In the genomic region with DNA sequence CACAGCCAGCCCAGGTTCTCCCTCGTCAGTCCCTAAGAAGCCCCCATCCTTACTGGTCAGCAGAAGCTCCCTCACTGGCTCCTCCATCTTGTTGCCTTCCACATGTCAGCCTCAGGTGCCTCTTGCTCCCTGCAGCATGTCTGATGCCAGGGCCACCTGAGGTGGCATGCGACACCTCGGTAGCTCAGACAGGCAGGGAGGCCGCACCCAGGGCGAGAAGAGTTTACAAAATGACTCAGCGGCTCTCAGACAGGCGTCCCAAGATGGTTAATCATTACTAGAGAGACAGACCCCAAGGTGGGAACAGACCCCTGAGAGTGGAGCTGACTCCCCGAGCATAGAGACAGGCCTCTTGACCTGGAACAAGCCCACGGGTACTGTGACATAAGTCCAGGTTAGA, we compare ENCODE assay signal across 9 mouse cellular contexts. TPM values are rescaled to one million over a fixed set of nuclear protein-coding genes. Genes with fewer than 3 reads are reported as not detected.
DNase-seq lines count a peak whose midpoint lies in the region; ATAC-seq lines count a peak whose summit lies in the region.
"Had no signal": no experiment of that assay in that cellular context is flagged by ENCODE, and none has a peak within 500 bp of the region (broad histone marks: within the 10 kb centered on the region; RNA-seq: fewer than 3 reads in every experiment).

Gene Ano1 (minus strand): TSS at position 142 of the 400 bp plus-strand sequence.

- H3K9ac ChIP-seq in kidney, embryonic 14.5 days (ENCODE audit: low read depth, low read length): no peak within 1 kb of the TSS

- H3K4me3 ChIP-seq in kidney, embryonic 14.5 days (ENCODE audit: low read length): no peak within 1 kb of the TSS
- H3K4me3 ChIP-seq in heart, embryonic 10.5 days: no peak within 1 kb of the TSS

- no peaks in the 10 kb centered on the region for H3K36me3 ChIP-seq in kidney, embryonic 14.5 days (ENCODE audit: control insufficient read depth, insufficient read depth, low read length)
- H3K36me3 ChIP-seq in heart, embryonic 10.5 days: no peaks in the 10 kb centered on the region

- WGBS in kidney, embryonic 14.5 days: 51% methylated on average over 9 of the region's 9 CpGs
- WGBS in heart, embryonic 10.5 days: 73% methylated on average over 9 of the region's 9 CpGs

- ATAC-seq in kidney, embryonic 14.5 days (ENCODE audit: low FRiP score, low TSS enrichment): no peak
- no peak for ATAC-seq in CD4-positive, CD25-positive, alpha-beta regulatory T cell, adult 4 months
- ATAC-seq: inflammation-experienced regulatory T-cells, adult 6 months had no signal

- H3K9me3 ChIP-seq in kidney, embryonic 14.5 days (ENCODE audit: control insufficient read depth, low read length): no peaks in the 10 kb centered on the region
- H3K9me3 ChIP-seq in heart, embryonic 10.5 days: no peaks in the 10 kb centered on the region

- H3K4me2 ChIP-seq in kidney, embryonic 14.5 days (replicated peaks; ENCODE audit: low read depth, low read length): no peak within 1 kb of the TSS

- no peaks in the 10 kb centered on the region; the same call in 1 of the 2 replicates for H3K27me3 ChIP-seq in kidney, embryonic 14.5 days (ENCODE audit: control insufficient read depth, insufficient read depth, low read length)
- peaks cover 26% of the 10 kb centered on the region for H3K27me3 ChIP-seq in heart, embryonic 10.5 days (ENCODE audit: insufficient read depth, poor library complexity, severe bottlenecking)

- no peak for DNase-seq in kidney, postnatal 14 days
- DNase-seq in adrenal gland, postnatal 36 days: no peak
- DNase-seq in heart, embryonic 10.5 days (ENCODE audit: low spot score): no peak
- DNase-seq in lung, postnatal 4 days: peak; percentile 38 to 73
- DNase-seq in neural tube, embryonic 10.5 days (ENCODE audit: extremely low spot score, low spot score): no peak
- DNase-seq in layer of hippocampus, adult 8-10 months (ENCODE audit: low spot score in 2 of 2): no peak

- H3K4me1 ChIP-seq in kidney, embryonic 14.5 days (ENCODE audit: control insufficient read depth, insufficient read depth, low read length): 0 out of 2 replicates have a peak, but pooled peaks cover 5% of the 10 kb centered on the region
- peaks cover 30% of the 10 kb centered on the region for H3K4me1 ChIP-seq in heart, embryonic 10.5 days

- no peak within 1 kb of the TSS for H3K27ac ChIP-seq in kidney, embryonic 14.5 days (ENCODE audit: low read depth, low read length)
- H3K27ac ChIP-seq in heart, embryonic 10.5 days: 0 out of 2 replicates have a peak within 1 kb of the TSS, but pooled peaks have one; percentile 30

RNA-seq across cellular contexts. Expression of gene Ano1, which starts in this region (rescaled TPM):
- polyA plus RNA-seq in kidney, embryonic 14.5 days (2014; fragmentation: Nextera tagmentation; extraction: Ambion mirVana): 24.7 and 48.8 TPM in 2 replicates
- 10 to 100 TPM; 20.9 to 25.4 TPM for total RNA-seq in adrenal gland, postnatal 36 days (2021)
- polyA plus RNA-seq in heart, embryonic 10.5 days (2016; fragmentation: Nextera tagmentation; extraction: Ambion mirVana): 18.1 and 18.3 TPM in 2 replicates
- 1 to 10 TPM; 2.8 to 7.6 (median 3.9) TPM for total RNA-seq in layer of hippocampus, adult 8-10 months (2022)
- polyA plus RNA-seq in CD4-positive, CD25-positive, alpha-beta regulatory T cell, adult 4 months (2017; shearing (Covaris generic)): under 1 TPM in 1 of 2 experiments, not detected in 1; 0.09 TPM
- polyA plus RNA-seq: inflammation-experienced regulatory T-cells, adult 6 months had no signal

Comparison
In these comparisons a context has a peak if more than half of its experiments do, and no peak if none do; other contexts are left out.
1. RNA of gene Ano1 (polyA plus RNA-seq): 24.7 to 48.8 TPM in kidney, embryonic 14.5 days and 18.1 to 18.3 TPM in heart, embryonic 10.5 days; 0.09 TPM in CD4-positive, CD25-positive, alpha-beta regulatory T cell, adult 4 months; every median in the first group is over 10 times any median in the second.
2. DNase-seq: peak in lung, postnatal 4 days (2 of 2); none in kidney, postnatal 14 days (single experiment), adrenal gland, postnatal 36 days (0 of 2), heart, embryonic 10.5 days (single experiment), neural tube, embryonic 10.5 days (single experiment) and layer of hippocampus, adult 8-10 months (0 of 2).